Mouse (Mus musculus) limb, embryonic 10.5 days (tissue): ENCODE results near the gene Zfp316. TPM values are rescaled to one million over a fixed set of nuclear protein-coding genes. Genes with fewer than 3 reads are reported as not detected.

Experiments
- DNase-seq: peaks from one replicate; pipeline ENCODE4 v3.0.0-alpha.2; 2017; ENCODE audit warnings: low spot score
- H3K27ac ChIP-seq: fragments of 300-500 bp; sonication (generic); 2 replicates; pipeline ENCODE4 v1.5.1; 2016; ENCODE audit warnings: mild to moderate bottlenecking
- H3K27me3 ChIP-seq: fragments of 300-500 bp; sonication (generic); 2 replicates; pipeline ENCODE4 v1.6.1; 2016; ENCODE audit warnings: low read depth, mild to moderate bottlenecking; ENCODE audit not compliant: poor library complexity, severe bottlenecking
- H3K36me3 ChIP-seq: fragments of 300-500 bp; sonication (generic); 2 replicates; pipeline ENCODE4 v1.6.1; 2016; ENCODE audit warnings: mild to moderate bottlenecking, moderate library complexity
- H3K4me1 ChIP-seq: fragments of 300-500 bp; sonication (generic); 2 replicates; pipeline ENCODE4 v1.6.1; 2016
- H3K4me3 ChIP-seq: fragments of 300-500 bp; sonication (generic); 2 replicates; pipeline ENCODE4 v1.5.1; 2016; ENCODE audit warnings: mild to moderate bottlenecking, moderate library complexity
- H3K9me3 ChIP-seq: fragments of 300-500 bp; sonication (generic); replicated peaks from 2 replicates; pipeline ENCODE4 v1.6.1; 2016; ENCODE audit warnings: mild to moderate bottlenecking
- WGBS: fragments of 180-500 bp; shearing (Covaris S2); methylation state at CpG from one replicate; pipeline ENCODE4 v1.1.7; 2016; 5-methylcytosine and 5-hydroxymethylcytosine counted together
- polyA plus RNA-seq: library from polyadenylated mRNA; unstranded; fragments of >200 nt; fragmentation: Nextera tagmentation; extraction: Ambion mirVana; gene quantifications from 2 replicates; pipeline ENCODE4 v1.2.1, GENCODE M21; 2016

Gene Zfp316
- 3.4 and 4.4 TPM in 2 replicates for polyA plus RNA-seq

DNA sequence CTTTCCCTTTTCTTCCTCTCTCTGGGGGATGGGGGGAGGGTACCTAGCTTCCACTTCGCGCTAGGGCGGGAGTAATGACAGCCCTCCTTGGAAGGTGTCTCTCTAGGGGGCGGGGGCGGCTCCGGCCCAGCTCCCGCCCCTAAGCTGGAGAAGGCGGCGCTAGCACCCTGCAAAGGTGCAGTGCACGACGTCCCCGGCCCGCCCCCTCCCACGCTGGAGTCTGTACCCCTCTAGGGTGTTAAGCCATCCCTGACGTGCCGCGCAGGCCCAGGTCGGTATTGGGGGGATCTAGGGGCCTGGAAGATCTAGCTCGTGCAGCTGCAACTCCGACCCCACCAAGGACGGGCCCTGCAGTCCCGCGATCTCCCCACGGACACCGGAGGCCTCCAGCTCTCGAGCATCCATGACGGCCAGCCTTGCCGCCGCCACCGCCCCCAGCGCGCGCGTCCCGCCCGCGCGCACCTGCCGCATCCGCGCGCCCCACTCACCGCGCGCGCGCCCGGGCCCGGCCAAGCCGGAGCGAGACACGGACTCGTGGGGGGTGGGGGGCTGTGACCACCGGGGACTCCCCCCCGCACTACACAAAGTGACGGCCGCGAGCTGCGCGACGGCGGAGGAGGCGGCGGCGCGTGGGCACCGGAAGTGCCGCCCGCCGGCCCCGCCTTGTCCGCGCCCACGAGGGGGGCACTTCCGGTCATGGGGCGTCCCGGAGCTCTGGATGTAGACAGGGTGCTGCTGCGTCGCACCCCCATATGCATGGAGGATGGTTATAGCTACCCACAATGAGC, at the start of gene Zfp316:
TSS of gene Zfp316 (minus strand) at position 660 of the 788 bp plus-strand sequence.
- Histone ChIP-seq H3K9me3 (no peaks in the 10 kb centered on the region), H3K36me3 (peaks cover 16% of the 10 kb centered on the region), H3K4me3 (peak within 1 kb of the TSS; percentile 88), H3K4me1 (peaks cover 27% of the 10 kb centered on the region), H3K27me3 (no peaks in the 10 kb centered on the region), H3K27ac (peak within 1 kb of the TSS; percentile 96)
- under 1% methylated on average over 79 of the region's 79 CpGs for WGBS
- peak; percentile 77 for DNase-seq

DNA sequence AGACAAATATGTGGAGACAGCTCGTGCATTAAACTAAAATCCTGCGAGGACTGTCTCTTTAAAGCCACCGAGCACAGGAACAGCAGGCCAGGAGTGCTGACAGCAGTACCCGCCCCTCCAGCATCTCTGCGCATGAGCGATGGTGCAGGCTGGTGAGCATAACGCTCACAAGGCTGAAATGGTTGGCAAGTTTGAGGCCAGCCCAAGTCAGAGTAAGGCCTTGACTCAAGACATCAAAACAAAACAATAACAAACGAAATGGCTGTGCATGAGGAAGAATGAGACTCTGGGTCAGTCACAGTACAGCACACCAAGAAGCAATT, 47.4 kb upstream of the Zfp316 start:
- H3K27ac ChIP-seq, result no peak overlapping the region
- peaks cover 80% of the 10 kb centered on the region for H3K36me3 ChIP-seq
- WGBS, result 94% methylated on average over 8 of the region's 8 CpGs
- H3K27me3 ChIP-seq, result no peaks in the 10 kb centered on the region
- peaks cover 24% of the 10 kb centered on the region for H3K4me1 ChIP-seq
- no peak overlapping the region for H3K4me3 ChIP-seq
- H3K9me3 ChIP-seq, result no peaks in the 10 kb centered on the region
- DNase-seq, result no peak

DNA sequence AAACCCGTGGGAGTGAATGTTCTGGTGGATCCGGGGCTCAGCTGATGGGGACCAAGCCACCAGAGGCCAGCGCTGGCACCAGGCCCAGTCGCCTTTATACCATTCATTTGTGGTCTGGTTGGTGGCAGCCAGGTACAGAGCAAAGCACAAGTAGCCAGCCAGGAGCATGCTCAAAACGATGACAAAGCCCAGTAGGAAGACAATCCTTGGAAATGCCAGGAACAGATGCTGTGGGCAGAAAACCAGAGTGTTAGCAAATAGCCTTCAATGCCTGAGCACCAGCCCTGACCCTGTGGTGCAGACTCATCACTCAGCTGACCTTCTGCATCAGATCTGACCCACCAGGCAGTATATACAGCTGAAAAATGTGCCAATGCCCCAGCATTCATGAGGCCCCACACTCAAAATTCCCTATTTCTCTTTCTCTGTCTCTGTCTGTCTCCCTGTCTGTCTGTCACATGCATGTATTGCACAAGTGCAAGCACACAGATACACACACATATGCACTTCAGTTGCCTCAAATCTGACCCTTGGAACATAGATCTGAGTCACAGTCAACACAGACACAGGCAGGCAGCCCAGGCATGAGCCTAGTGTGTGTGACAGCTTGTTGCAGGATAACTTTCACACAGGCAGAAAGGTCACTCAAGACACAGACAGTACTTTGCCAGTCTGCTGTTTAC, 46.9 kb upstream of the Zfp316 start:
- Histone ChIP-seq H3K27ac (no peak overlapping the region), H3K4me3 (no peak overlapping the region), H3K36me3 (peaks cover 80% of the 10 kb centered on the region), H3K27me3 (no peaks in the 10 kb centered on the region), H3K9me3 (no peaks in the 10 kb centered on the region), H3K4me1 (peaks cover 25% of the 10 kb centered on the region)
- 92% methylated on average over 5 of the region's 5 CpGs for WGBS
- DNase-seq, result no peak

DNA sequence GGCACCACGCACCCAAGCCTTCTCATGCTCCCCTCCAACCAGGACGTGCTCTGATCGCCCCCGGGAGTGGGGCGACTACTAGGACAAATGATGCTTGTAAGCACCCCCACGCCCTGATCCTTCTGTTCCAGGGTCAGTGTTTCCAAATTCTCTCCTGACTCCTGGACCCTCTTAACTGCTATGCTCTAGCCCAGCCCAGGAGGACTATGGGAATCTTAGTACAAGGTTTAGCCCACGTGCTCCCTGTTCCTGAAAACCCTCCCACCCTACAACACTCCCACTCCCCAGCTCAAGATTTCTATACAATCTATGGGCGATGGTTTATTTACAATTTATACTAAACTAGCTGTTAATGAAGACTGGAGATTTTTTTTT, 45.7 kb upstream of the Zfp316 start:
- peak overlapping the region; percentile 99 for H3K27ac ChIP-seq
- H3K9me3 ChIP-seq, result no peaks in the 10 kb centered on the region
- H3K27me3 ChIP-seq, result no peaks in the 10 kb centered on the region
- H3K4me3 ChIP-seq, result peak overlapping the region; percentile 88
- no peak for DNase-seq
- peaks cover 80% of the 10 kb centered on the region for H3K36me3 ChIP-seq
- peaks cover 31% of the 10 kb centered on the region for H3K4me1 ChIP-seq
- WGBS, result 13% methylated on average over 8 of the region's 8 CpGs

DNA sequence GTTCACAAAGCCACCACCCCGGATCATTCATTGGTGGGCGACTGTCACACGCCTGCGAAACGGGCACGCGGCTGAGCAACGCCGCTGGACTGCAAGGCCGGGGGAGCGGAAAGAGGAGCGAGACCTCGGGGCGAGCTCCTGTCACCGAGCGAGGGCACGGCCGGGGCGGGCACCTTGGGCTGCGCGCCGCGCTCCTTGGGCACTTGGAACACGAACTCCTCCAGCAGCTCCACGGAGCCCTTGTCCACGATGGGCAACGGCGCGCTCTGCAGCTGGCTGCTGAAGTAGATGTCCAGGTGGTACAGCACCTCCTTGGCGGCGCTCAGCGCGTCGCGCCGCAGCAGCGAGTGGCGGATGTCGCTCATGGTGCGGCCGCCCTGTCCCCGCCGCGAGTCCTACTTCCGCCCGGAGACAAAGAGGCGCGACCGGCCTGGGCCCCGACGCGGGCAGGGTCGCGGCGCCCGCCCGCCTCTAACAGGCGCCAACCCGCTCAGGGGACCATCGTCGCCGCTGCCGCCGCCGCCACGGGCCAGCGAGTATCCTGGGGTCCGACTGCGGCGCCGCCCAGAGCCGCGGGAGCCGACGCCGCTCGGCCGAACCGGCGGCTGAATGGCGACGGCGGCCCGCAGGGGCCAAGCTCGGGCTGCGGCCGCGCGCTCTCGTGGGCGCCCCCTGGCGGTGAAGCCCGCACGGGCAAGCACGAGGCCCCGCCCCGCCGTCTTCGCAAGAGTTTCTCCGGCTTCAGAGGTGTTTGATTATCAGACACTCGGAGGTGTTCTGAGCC, 45.1 kb upstream of the Zfp316 start, which contains the start of gene E130309D02Rik:
TSS of gene E130309D02Rik (minus strand) at position 631 of the 784 bp plus-strand sequence.
- H3K9me3 ChIP-seq, result no peaks in the 10 kb centered on the region
- H3K36me3 ChIP-seq, result peaks cover 80% of the 10 kb centered on the region
- DNase-seq, result peak; percentile 95
- under 1% methylated on average over 98 of the region's 101 CpGs for WGBS
- H3K27ac ChIP-seq, result peak within 1 kb of the TSS; percentile 99
- H3K4me3 ChIP-seq, result peak within 1 kb of the TSS; percentile 88
- H3K27me3 ChIP-seq, result no peaks in the 10 kb centered on the region
- peaks cover 31% of the 10 kb centered on the region for H3K4me1 ChIP-seq

DNA sequence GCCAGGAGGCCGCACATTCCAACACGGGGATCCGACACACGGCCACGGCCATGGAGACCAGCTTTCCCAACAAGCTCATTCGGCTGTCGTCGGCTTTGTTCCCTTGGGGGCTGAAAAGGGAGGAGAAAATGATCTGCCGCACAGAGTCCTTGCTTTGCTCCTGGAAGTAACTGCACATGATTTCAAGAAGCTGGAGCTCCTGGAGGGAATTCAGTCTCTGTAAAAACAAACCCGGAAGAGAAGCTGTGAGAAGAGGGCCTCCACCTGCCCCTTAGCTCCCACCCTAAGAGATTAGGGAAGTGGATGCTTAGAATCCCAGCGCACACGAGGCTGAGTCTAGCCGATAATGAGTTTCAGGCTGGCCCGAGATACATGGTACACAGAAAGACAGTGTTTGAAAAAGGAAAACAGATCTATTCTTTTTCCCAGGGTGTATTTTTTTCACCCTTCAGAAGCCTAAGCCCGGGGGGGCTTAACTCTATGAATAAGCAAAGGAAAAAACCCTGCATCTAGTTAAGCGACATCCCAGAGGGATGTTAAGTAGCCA, 44.4 kb upstream of the Zfp316 start:
- Histone ChIP-seq H3K27ac (peak overlapping the region; percentile 99), H3K4me3 (peak overlapping the region; percentile 88), H3K27me3 (no peaks in the 10 kb centered on the region), H3K36me3 (peaks cover 80% of the 10 kb centered on the region), H3K4me1 (peaks cover 31% of the 10 kb centered on the region), H3K9me3 (no peaks in the 10 kb centered on the region)
- 10% methylated on average over 16 of the region's 16 CpGs for WGBS
- DNase-seq, result peak; percentile 48

DNA sequence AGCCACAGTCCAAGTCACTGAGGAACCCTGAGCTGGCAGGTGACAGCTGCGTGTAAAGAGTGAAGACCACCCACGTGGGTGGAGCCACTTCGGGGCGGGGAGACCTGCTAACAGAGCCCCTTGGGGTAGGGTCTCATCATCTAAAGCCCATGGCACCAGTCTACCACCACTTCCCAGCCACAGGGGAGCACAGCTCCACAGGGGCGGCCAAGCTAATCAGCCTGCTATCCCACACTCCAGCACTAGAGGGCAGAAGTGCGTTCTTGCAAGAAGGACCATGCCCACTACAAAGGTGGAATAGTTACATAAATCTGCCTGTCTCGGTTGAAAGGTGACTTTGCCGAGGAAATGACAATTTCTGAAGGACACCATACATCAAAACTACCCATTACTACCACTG, 42.1 kb upstream of the Zfp316 start:
- H3K4me3 ChIP-seq, result 0 out of 2 replicates have a peak overlapping the region, but pooled peaks have one; percentile 11
- H3K36me3 ChIP-seq, result peaks cover 80% of the 10 kb centered on the region
- no peaks in the 10 kb centered on the region for H3K9me3 ChIP-seq

DNA sequence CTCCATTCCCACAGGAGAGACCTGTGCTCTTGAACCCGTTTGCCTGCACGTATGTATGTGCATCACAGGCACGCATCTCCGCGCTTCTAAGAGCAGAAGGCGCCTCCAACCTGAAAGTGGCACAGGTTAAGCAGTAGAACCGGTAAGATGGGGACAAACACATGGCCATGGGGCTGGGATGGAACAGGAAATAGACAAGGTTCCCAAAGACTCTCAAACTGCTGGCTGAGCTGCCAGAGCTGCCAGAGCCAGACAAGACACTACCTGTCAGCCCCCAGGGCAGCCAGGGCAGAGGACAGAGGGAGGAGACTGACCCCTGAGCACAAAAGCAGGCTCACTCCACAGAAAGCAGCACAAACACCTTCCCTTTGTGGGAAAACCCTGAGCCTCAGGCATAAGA, 40.1 kb upstream of the Zfp316 start:
- no peak overlapping the region for H3K4me3 ChIP-seq
- H3K9me3 ChIP-seq, result no peaks in the 10 kb centered on the region
- WGBS, result 88% methylated on average over 7 of the region's 7 CpGs
- DNase-seq, result no peak
- no peaks in the 10 kb centered on the region for H3K27me3 ChIP-seq
- peaks cover 23% of the 10 kb centered on the region for H3K4me1 ChIP-seq
- peaks cover 88% of the 10 kb centered on the region for H3K36me3 ChIP-seq
- H3K27ac ChIP-seq, result no peak overlapping the region

More for the DNA sequence above, 42.1 kb upstream of the Zfp316 start:
- no peaks in the 10 kb centered on the region for H3K27me3 ChIP-seq
- peaks cover 31% of the 10 kb centered on the region for H3K4me1 ChIP-seq
- 77% methylated on average over 8 of the region's 8 CpGs for WGBS
- H3K27ac ChIP-seq, result no peak overlapping the region
- peak; percentile 84 for DNase-seq

DNA sequence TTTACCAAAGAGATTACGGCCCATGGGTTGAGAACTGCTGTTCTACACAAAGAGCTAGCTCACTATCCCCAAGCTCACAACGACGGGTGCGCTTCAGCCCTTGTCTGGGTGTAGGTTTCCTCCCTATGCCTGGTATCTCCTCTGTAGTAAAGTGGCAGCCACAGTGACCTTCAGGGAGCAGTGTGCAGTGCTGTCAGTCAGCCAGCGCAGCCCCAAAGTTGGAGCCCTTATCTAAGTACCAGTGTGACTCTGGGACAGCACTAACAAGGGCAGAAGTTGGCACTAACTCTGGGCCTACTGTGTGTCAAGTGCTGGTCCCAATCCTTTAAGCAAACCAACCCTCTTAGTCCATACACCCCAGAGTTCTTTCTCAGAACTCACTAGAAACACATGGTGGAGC, 39.0 kb upstream of the Zfp316 start:
- Histone ChIP-seq H3K27ac (no peak overlapping the region), H3K9me3 (no peaks in the 10 kb centered on the region), H3K36me3 (peaks cover 99% of the 10 kb centered on the region), H3K4me1 (peaks cover 18% of the 10 kb centered on the region), H3K4me3 (no peak overlapping the region), H3K27me3 (no peaks in the 10 kb centered on the region)
- WGBS, result 96% methylated on average over 5 of the region's 5 CpGs
- no peak for DNase-seq

DNA sequence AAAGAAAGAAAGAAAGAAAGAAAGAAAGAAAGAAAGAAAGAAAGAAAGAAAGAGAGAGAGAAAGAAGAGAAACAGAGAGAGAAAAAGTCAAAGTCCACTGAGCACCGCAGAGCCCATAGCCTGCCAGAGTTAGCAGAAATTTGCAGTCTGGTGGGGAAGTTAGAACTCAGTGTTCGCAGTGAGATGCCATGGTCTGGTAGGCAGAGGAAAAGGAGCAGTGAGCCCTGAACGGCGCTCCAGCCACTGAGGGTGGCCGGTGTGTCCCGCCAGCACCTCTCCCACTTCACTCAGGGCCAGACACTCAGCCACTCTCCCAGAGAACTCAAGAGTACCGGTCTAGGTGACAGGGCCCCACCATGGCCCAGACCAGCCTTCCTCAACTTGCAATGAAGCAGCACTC, 34.4 kb upstream of the Zfp316 start:
- no peaks in the 10 kb centered on the region for H3K27me3 ChIP-seq
- no peak for DNase-seq
- no peaks in the 10 kb centered on the region for H3K9me3 ChIP-seq
- H3K36me3 ChIP-seq, result peaks cover 100% of the 10 kb centered on the region
- H3K27ac ChIP-seq, result no peak overlapping the region
- WGBS, result 95% methylated on average over 7 of the region's 7 CpGs
- no peak overlapping the region for H3K4me3 ChIP-seq
- no peaks in the 10 kb centered on the region for H3K4me1 ChIP-seq

DNA sequence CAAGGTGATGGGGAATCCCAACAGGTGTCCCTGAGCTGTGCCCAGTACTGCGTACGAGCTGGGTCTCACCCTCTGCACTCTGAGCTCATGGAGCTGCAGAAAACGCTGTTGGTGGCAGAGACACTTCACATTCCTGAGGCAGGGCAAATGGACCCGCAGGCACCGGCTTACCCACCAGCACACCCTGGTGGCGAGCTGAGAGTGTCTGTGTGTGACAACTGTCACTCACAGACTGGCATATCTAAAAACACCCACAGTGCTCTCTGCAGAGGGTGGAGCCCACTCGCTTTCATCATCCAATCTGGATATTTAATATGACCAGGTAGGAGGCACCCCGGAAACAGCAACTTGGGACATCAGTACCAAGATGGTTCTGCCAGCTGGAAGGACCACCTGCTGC, 31.5 kb upstream of the Zfp316 start:
- Histone ChIP-seq H3K27ac (no peak overlapping the region), H3K4me1 (no peaks in the 10 kb centered on the region), H3K9me3 (no peaks in the 10 kb centered on the region), H3K27me3 (no peaks in the 10 kb centered on the region), H3K4me3 (no peak overlapping the region), H3K36me3 (peaks cover 85% of the 10 kb centered on the region)
- WGBS, result 87% methylated on average over 8 of the region's 8 CpGs
- DNase-seq, result no peak

DNA sequence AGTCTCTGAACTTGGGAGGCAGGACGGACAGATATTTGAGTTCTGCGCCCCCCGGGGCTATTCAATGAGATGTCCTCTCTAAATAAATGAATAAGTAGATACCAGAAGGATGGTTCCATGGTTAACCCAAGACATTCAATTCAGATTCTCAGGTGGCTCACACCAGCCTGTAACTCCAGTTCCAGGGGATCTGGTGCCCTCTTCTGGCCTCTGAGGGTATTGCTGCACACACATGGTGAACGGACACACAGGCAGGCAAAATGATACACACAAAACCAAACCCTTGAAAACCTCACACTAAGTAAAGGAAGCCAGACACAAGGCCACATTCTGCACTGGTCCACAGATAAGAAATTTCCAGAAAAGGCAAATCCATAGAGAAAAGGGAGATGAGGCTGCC, 29.9 kb upstream of the Zfp316 start:
- WGBS, result 88% methylated on average over 4 of the region's 4 CpGs
- Histone ChIP-seq H3K4me1 (no peaks in the 10 kb centered on the region), H3K27ac (no peak overlapping the region), H3K4me3 (no peak overlapping the region), H3K9me3 (no peaks in the 10 kb centered on the region), H3K27me3 (peaks cover 4% of the 10 kb centered on the region), H3K36me3 (peaks cover 72% of the 10 kb centered on the region)
- peak; percentile 70 for DNase-seq
